Mouse (Mus musculus): ENCODE data around the gene Tbc1d7. TPM values are rescaled to one million over a fixed set of nuclear protein-coding genes. Genes with fewer than 3 reads are reported as not detected.

Tbc1d7 gene
- polyA plus RNA-seq, 1 experiment, result 35.8 TPM

DNA sequence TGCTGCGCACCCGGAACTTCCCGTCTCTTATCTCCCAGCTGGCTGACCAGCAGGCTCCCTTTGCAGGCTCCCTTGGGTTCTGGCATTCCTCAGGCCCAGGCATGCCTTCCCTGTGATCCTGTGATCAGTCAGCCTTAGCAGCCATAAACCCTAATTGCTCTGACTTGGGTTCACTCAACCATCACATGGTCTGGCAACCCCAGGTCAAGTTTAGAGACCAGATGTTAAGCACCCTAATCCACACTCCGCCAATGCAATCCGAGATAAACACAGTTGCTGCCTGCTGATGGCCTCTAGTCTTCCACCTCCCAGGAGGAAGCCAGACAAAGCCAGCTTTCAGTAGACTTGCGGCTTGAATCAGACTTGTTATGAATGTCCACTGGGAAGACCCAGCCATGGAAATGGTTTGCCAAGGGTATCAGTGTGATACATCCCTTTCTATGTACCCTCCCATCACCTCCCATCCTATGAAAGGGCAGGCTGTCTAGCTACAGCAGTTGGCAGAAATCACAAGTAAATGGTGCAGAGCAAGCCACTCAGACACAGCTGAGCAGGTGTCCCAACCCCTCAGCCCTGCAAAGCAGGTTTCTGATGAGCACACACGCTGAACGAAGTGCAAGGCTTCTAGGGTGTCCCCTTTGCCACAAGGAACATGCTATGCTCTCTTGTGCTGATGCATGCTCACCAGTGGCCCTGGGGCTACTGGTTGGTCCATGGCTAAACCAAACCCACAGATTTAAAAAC lies 24.6 kb downstream of the Tbc1d7 start:
- DNase-seq (ENCODE audit: extremely low spot score in 1 of 2, low spot score in 1 of 2), result no peak

DNA sequence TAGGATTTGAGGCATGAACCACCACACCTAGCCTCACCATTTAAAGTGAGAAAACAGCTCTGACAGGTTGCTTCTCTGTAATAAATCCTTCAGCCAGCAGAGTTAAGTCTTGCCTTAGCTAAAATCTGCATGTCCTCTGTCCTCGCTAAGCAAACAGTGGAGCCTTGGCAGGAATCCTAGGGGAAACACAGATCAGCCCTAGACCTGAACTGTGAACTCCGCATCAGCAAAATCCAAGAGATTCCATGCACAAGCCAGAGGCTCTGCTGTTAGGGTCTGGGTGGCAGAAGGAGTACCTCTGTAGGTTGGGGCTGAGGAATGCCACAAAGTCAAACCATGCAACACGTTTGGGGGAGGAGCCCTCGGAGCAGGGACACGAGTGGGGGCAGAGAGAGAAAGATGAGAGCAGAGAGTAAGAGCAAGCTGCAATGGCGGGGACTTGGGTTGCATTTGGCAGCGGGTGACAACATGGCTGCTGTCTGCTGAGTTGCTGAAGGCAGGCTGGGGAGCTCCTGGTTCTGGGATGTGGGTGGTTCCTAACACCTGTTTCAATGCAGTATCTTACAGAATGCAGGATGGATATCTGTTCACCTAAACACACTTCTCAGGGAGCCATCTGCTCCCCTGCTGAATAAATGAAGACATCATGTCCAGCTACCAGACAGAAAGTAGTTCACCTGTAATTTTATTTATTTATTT lies 26.4 kb downstream of the Tbc1d7 start:
- no peak for DNase-seq (ENCODE audit: extremely low spot score in 1 of 2, low spot score in 1 of 2)

DNA sequence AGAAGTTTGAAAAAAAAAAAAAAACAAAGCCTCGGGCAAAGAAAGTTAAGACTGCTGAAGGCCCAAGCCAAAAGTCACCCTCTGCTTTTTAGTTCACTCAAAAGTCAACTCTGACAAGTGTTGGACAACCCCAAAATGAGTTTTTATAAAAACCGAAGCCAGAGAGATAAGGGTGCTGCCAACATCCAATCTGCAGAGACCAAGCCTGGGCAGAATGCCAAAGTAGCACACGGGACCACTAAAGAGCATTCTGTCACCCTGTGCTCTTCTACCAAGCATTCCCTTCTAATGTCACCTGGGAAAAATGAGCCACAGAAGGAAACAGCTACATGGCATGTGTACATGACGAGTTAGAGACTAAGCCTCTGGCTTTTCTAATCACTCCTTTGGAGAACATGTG lies 36.8 kb downstream of the Tbc1d7 start:
- DNase-seq (ENCODE audit: extremely low spot score in 1 of 2, low spot score in 1 of 2), result no peak

DNA sequence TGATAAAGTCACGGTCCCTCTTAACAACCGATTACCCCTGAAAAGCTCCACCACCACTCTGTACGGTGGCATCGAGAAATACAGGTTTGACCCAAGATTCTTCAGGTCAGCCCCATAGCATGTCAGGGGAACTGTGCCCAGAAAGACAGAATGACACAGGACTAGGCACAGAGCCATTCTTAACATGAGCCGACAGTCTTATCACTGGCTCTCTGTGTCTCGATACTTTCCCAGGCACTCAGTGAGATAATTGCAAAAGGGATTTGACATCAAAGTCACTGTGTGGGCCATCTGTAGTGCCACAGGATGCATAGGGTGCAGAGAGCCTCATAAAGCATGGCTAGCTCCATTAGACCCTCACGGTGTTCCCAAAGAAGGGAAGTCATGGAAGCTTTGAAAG lies 37.9 kb downstream of the Tbc1d7 start:
- DNase-seq (ENCODE audit: extremely low spot score in 1 of 2, low spot score in 1 of 2), result no peak

DNA sequence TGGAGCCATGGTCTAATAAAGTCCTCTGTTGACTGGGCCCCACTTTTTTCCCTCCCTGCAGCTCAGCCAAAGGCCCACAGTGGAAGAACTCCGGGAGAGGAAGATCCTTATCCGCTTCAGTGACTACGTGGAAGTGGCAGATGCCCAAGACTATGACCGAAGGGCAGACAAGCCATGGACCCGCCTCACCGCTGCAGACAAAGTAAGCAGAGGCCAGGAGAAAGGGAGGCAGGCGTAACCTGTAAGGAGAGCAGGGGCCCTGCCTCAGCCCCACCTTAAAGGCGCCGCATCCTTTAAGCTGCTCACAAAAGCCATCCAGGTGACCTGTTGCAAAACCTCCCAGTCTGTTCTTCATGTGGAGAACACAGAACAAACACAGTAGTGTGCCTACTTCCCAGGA lies 38.4 kb downstream of the Tbc1d7 start:
- no peak for DNase-seq (ENCODE audit: extremely low spot score in 1 of 2, low spot score in 1 of 2)

DNA sequence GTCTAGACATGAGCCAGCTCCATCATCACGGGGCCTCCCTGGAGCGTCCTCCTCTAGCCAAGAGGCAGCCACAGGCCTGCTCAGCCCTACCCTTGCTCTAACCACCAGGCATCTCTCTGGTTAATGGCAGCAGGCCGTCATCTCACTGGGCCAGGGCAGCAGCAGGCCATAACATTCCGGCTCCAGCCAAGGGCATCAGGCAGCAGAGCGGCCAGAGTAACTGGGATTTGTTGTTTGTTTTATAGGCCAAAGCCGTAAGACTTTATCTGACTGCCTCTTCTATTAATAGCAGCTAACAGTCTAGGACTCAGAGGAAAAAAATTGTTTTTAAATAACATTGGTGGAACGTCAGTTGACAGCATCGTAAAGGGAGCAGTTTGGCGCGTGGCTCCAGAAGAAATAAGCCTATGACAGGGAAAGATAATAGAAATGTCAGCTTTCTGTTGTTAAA lies 39.5 kb downstream of the Tbc1d7 start:
- no peak for DNase-seq (ENCODE audit: extremely low spot score in 1 of 2, low spot score in 1 of 2)

DNA sequence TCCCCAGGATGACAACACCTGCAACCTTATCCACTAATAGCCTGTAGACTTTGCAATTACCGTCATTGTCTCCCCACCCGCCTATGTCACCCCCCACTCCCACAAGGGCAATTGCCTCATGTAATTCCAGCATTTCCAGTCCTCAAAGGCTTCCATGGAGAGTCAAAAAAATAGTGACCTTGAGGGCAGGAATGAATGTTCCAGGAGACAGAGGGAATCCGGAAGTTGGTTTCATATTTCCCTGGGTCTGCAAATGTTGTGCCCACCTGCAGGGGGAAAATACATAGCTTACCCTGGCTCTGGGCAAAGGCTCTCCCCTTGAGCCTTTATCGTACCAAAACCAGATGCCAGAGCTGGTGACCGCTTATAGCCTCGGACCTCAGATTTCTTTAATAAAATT lies 41.1 kb downstream of the Tbc1d7 start:
- DNase-seq (ENCODE audit: extremely low spot score in 1 of 2, low spot score in 1 of 2), result no peak

DNA sequence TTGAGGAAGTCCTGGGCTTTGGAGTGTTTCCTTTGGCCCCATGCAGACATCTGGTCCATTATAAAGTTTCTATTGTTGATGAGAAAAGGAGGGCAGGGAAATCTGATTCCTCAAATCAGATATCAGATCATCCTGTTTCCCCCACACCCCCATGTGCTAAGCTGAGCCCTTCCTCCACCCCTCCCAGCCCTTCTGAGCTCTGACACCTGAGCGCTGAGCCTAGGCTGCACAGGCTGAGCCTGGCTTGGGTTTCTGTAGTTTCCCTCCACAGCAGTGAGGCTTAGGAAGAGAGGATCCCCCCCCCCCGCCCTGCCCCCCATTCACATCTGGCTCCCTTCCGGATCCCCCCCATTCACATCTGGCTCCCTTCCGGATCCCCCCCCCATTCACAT lies 46.6 kb downstream of the Tbc1d7 start:
- no peak for DNase-seq (ENCODE audit: extremely low spot score in 1 of 2, low spot score in 1 of 2)

DNA sequence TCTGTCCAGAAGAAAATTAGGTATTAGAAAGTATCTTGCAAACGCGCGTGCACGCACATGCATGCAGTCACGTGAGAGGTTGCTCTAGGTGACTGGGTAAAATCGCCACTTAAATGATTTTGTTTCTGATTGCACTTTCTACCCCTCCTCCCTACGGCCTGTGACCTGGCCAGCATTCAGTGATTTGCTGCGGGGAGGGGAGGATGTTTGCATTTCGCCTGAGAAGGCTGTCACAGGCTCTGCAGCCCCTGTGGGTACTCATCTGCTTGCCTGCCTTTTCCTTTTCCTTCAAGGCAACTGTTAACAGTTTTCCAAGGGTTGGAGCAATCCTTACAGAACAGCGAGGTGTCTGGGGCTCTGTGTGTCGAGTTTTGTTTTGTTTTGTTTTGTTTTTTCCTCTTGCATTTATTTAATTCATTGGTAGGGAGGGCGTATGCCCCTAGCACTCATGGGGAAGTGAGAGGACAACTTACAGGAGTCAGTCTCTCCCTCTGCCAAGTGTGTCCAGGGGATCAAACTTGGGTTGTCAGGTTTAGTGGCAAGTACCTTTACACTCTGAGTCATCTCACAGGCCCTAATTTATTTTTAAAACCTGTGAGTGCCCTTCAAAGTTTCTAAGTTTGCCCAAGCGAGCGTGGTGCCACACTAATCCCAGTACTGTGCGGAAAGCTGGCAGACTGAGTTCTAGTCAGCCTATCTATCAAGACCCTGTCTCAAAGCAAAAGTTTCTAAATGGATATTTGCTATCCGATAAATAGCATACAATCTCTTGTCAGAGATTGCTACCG lies 47.2 kb downstream of the Tbc1d7 start:
- DNase-seq (ENCODE audit: extremely low spot score in 1 of 2, low spot score in 1 of 2), result no peak

DNA sequence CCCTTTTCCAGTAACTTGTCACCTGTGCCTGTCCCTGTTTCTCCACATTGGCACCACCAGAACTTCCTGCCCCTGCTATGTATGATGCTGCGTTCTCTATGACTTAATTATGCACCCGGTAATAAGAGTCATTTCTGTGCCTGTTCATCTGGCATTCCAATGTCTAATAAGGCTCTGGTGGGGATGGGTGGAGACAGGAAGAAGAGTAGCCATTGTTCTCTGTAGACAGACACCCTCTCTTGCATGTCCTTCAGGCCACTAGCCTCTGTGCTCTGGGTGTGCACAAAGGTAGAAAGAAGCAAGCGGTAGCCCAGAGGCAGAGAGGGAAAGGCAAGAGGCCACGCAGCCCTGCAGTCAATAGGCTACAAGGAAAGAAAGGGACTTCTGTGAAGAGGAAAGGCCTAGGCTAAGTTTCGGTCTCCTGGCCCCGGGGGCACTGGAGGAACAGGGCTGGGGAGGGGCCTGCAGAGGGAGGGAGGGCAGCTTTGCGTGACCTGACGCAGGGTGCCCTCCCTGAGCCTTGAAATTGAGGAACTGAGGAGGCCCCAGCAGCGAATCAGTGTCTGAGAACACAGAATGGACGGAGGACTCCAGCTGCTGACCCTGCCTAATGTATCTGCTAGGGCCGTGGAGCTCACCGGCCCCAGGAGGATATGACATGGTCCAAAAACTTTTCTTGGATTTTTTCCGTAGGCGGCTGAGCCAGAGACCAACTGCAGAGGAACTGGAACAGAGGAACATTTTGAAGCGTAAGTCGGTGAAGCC lies 48.8 kb downstream of the Tbc1d7 start:
- DNase-seq (ENCODE audit: extremely low spot score in 1 of 2, low spot score in 1 of 2), result no peak

DNA sequence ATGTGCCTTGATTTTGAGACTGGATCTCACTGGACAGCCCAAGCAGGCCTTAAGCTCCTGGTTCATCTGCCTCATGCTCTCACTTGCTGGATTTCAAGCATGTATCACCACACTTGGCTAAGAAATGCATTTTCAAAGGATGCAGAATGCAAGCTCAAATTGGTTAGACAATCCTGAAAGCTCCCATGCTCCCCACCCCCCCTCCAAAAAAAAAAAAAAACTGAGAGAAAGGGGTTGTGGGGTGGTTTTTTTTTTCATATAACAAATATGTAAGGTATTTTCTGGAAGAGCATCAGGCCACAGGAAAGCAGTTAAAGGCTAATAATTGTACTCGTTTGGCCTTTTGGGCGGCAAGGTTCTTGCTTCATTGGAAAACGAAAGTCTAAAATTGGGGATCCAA lies 58.2 kb downstream of the Tbc1d7 start:
- no peak for DNase-seq (ENCODE audit: extremely low spot score in 1 of 2, low spot score in 1 of 2)

DNA sequence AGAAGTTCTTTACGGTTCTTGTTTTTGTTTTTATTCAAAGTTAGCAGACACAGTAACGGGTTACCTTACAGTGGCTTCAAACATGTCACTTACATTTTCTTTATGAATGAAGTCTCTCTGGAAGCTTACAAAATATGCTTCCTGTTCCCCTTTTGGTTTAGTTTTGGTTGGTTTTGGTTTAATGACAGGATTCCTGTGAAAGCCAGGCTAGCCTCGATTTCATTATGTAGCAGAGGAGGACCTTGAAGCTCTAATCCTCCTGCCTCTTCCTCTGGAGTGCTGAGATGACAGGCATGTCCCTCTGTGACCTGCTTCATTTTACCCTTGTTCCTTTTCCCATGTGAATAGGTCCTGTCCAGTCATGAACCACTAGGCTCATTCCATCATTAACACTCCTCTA lies 58.6 kb downstream of the Tbc1d7 start:
- no peak for DNase-seq (ENCODE audit: extremely low spot score in 1 of 2, low spot score in 1 of 2)

DNA sequence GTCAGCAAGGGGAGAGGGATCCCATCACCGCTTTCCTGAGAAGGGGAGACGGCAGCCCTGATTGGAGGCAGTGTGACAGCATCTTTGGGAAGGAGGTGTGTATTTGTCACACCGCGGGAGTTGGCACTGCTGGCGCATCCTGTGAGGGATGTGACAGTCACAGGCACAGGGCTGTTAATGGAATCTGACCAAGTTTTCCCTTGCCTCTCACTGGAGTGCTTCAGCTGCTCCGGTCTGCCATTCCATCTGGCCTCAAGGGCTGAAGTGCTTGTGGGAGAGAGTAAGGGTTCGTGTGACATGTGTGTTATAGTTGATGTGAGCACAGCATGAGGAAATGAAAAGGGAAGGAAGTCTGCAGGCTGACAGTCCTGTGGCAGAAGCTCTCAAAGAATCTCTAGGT lies 59.0 kb downstream of the Tbc1d7 start:
- peak; percentile 53 to 79 for DNase-seq (ENCODE audit: extremely low spot score in 1 of 2, low spot score in 1 of 2)

DNA sequence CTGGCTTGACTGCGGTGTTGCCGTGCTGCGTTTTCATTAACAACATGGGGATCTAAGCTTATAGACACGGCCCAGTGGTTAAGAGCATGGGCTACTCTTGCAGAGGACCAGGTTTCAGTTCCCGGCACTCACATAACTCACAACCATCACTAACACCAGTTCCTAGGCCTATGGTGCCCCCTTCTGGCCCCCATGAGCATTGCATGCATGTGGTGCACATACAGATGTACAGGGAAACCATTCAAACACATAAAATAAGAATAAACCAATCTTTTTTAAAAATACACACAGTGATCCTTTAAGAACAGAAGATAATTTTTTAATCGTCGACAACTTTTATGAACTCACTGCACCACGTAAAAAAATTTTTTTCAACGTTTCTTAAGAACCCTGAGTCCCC lies 66.8 kb downstream of the Tbc1d7 start:
- no peak for DNase-seq (ENCODE audit: extremely low spot score in 1 of 2, low spot score in 1 of 2)

DNA sequence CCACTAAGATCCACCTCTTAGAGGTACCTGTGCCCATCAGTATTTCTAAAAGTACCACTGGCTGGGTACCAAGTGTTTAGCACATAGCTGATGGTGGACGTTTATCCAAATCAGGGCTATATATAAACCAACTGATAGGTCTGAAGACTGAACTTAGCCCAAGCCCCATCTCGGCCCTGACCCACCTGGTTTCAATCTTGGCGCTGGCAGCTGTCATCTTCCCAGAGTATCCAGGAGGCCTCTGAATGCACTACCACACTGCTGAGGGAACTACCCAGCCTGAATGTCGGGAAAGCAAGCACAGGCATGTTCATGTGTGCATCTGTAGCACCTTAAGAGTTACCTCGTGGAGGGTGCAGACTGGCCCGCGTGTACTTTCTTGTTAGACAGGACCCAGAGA lies 68.4 kb downstream of the Tbc1d7 start:
- no peak for DNase-seq (ENCODE audit: extremely low spot score in 1 of 2, low spot score in 1 of 2)

Other genes with a start within 250 kb of the Tbc1d7 start
- gene Gfod1, start 132.7 kb upstream of the Tbc1d7 start, polyA plus RNA-seq (2012; rRNA removed), result 27.0 and 29.0 TPM in 2 replicates
- 16.4 and 19.5 TPM in 2 replicates for gene Sirt5, start 194.0 kb upstream of the Tbc1d7 start, polyA plus RNA-seq (2012; rRNA removed)
- 77.6 and 101 TPM in 2 replicates for gene Nol7, start 226.9 kb upstream of the Tbc1d7 start, polyA plus RNA-seq (2012; rRNA removed)